Mouse (Mus musculus) thymus, adult 18-20 months (tissue): ENCODE measurements around the gene Upk3b.

ENCODE experiments used
- DNase-seq, 2 experiments: peaks; one replicate each; pipeline ENCODE4 v3.0.0; 2022; ENCODE audit warnings: mixed read lengths in 2 of 2

Gene Upk3b

GRCm38 (mm10) chr5:136076284-136076683 lies 38.0 kb downstream of the Upk3b start:
- DNase-seq: no peak

- no peak for DNase-seq
Observed at GRCm38 (mm10) chr5:136077001-136077550, 38.8 kb downstream of the Upk3b start.

- DNase-seq: no peak
Observed at GRCm38 (mm10) chr5:136078136-136078535, 39.8 kb downstream of the Upk3b start.

DNA sequence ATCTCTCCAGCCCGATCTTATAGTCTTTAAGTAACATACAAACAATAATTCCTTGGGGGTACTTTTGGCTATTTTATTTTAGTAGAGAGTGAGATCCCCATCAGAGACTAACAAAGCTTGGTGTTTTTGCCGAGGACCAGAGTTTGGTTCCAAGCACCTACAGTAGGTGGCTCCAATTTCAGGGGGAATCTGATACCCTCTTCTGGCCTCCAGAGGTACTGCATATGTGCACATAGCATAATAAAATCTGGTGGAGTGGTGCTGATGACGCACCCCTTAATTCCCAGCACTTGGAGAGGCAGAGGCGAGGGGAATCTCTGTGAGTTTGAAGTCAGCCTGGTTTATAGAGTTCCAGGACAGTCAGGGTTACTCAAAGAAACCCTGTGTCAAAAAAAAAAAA lies 44.0 kb downstream of the Upk3b start:
- no peak for DNase-seq

- peak; percentile 92 to 95 for DNase-seq
Observed at GRCm38 (mm10) chr5:136083669-136084107, 45.4 kb downstream of the Upk3b start, which contains the start of gene Rasa4. Gene Rasa4 (plus strand): TSS chr5:136083916.

DNA sequence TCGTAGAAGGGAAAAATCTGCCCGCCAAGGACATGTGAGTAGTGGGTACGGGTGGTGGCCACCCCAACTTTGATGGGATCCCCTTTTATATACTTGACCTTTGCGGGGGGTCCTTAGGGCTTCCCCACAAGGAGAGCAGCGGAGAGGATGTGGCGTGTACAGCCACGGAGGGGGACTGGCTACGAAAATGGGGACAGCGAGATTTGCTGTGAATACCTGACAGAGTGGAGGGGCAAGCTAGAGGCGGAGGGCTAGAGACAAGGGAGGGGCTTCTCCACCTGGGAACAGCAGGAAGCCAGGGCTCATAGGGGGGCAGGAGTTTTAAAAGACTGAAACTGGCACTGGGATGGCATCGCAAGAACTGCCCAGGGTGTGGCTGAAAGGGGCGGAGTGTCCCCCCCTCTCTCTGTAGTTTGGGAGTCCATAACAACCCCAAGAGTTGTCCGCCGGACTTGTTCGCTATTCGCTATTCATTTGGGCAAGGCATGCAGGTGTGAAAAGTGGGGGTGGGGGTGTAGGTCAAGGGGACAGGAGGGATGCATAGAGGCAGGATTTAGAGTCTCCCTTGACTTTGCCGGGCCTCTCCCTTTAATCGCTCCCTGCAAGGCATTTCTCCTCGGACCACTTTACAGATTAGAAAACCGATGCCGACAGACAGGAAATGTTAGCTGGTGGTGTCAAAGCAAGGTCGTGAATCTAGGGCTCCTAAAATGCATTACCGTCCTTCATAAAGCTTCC lies 46.0 kb downstream of the Upk3b start:
- peak in 1 of 2 experiments; percentile 14 for DNase-seq

DNA sequence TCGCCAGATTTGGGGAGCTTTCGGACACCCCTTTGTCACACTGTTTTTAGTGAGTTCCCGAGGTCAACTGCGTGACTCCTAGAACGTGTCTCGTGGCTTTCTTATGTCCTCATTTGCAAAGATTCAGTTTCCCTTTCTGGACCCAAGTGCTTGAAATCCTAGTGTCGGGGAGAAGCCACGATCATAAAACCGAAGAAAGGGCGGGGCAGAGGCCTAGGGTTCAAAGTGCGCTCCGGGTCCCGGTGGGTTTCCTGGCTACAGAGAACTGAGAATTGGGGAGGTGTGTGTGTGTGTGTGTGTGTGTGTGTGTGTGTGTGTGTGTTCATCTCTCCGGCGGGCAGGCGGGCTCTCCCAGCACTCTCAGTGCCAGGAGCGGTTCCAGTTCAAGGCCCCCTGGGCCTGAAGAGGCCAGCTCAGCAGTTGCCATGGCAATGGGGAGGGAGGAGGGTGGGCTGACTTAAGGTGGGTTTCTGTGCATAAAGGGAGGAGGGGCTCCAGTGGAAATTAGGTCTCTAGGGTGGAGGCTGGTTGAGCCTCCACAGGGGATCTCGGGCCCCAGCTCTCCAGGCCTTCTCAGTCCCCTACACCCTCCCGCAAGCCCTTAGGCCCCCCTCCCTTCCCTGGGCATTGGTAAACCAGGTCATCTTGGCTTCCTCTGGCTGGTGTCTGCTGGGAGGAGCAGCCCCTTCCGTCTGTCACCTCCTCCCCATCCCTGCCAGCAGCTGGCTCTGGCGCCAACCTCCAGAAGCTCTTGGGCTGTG lies 46.8 kb downstream of the Upk3b start:
- DNase-seq: peak; percentile 26 to 46

DNA sequence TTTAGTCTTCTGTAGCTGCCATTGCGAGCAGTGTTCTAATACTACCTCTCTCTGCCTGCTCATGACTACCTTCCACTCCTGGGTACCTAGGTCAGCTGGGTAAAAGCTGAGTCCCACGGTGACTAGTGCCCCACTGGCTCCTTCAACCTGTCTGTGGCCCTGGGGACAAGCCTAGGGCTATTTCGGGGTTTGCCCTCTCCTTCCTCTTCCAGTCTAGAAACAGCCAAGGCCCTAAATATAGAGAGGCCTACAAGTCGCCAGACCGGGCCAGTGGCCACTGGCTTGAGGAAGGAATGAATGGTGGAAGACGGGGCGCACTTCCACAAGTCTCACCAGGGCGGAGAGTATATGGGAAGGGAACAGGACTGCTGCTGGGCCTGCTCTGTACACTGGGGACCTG lies 48.0 kb downstream of the Upk3b start:
- no peak for DNase-seq

- no peak for DNase-seq
Observed at GRCm38 (mm10) chr5:136088821-136089575, 50.7 kb downstream of the Upk3b start.

DNA sequence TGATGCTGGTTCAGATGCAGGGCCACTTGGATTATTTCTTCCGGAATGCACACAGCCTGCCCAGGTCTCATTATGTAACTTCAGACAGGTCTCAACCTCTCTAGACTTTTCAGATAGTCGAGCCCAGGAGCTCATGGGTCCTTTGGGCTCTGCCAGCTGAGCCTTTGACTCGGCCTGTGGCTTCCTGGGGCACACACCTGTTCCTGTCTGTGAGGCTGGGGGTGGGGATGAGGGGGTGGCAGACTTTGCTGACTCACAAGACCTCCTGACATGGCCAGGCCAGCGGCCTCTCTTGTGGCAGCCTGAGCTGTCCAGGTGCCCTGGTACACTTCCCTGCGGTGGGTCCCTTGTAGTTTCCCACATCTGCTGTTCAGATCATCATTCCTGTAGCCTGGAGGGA lies 53.6 kb downstream of the Upk3b start:
- peak; percentile 45 for DNase-seq

- DNase-seq: no peak
Observed at GRCm38 (mm10) chr5:136094249-136095010, 56.1 kb downstream of the Upk3b start.

DNA sequence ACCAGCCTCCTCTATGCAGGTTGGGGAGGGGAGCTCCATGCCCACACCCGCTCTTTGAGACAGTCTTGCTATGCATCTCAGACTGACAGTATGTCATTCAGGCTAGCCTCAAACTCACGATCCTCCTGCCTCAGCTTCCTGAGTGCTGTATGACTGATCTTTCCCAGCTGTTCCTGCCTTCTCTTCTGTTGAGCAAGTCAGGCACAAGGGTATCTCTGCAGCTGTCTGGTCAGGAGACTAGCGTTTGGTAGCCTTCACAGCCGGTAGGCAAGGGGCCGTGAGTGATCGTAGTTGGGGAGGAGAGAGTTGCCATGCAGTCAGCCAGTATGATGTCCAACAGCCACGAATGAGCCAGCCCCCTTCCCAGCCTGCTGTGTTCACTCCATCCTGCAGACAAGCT lies 56.8 kb downstream of the Upk3b start:
- no peak for DNase-seq
